Mouse (Mus musculus) adipose tissue, adult 10 weeks (tissue): ENCODE measurements around the gene Apeh. TPM values are rescaled to one million over a fixed set of nuclear protein-coding genes. Genes with fewer than 3 reads are reported as not detected.

Experiments
- polyA plus RNA-seq: library from polyadenylated mRNA; stranded (reverse); fragments of 350-450 nt; fragmentation: Illumina TruSeq; extraction: RNeasy Lipid Tissue Mini Kit (QIAGEN cat#74804); gene quantifications from one replicate; pipeline ENCODE4 v1.2.3, GENCODE M21; 2014; ENCODE audit warnings: low read depth, low replicate concordance

Gene Apeh
- polyA plus RNA-seq, result 51.9 TPM

GRCm38 (mm10) chr9:108094184-108094941 lies at the start of gene Apeh:
TSS of gene Apeh (minus strand) at chr9:108094606.

DNA sequence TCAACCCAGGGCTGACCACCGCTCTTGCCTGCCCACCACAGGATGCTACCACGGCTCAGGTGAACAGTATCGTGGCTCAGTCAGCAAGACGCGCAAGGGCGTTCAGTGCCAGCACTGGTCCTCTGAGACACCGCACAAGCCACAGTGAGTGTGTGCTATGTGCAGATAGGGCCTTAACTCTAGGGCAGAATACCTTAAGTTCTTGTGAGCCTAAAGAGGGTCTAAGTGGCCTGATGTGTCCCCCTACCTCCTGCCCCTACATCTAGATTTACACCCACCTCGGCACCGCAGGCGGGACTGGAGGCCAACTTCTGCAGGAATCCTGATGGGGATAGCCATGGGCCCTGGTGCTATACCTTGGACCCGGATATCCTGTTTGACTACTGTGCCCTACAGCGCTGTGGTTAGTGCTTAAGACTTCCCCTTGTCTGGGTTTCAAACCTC lies 11.4 kb downstream of the Apeh start, which contains the start of gene Rnf123:
Gene Rnf123 (minus strand): TSS at position 359 of the 444 bp plus-strand sequence.

DNA sequence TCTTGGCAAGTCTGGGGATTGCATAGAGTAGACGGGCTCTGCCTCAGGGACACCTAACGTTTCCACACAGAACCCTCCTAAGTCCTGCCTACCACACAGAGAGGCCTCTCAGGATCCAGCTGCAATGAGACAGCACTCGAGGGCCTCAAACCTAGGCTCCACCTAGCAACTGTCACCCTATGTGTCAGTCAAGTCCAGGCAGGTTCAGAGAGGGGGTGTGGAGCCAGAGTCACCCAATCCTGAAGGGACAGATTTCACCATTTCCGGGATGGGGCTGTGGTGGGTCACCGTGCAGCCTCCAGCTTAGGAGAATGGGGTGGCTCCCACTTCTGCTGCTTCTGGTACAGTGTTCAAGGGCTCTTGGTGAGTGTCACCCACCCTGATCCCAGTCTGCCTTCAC lies 14.2 kb downstream of the Apeh start, which contains the start of gene Mst1:
Gene Mst1 (plus strand): TSS at position 269 of the 400 bp plus-strand sequence.

GRCm38 (mm10) chr9:108052885-108053664 lies 41.3 kb downstream of the Apeh start, which contains the start of gene Amigo3:
TSS of gene Amigo3 (plus strand) at chr9:108053159.

DNA sequence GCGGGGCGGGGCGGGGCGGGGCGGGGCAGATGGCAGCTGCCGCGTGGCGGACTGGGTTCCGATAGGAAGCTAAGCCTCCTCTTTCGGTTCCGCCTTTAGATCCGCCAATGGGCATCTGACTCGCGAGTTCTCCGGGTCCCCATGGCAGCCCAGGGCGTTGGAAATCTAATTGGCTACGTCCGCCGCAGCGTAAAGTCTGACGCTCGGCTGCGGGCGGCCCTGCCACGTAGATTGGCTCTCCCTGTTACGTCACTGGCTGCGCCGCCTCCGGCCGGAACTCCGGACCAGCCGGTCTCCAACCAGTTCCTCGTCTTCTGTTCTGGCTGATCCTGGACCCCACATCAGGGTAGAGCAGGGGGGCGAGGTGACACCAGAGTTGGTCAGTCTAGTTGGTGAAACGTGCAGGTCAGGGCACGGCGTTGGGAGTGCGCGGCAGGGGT lies 45.4 kb downstream of the Apeh start, which contains the start of gene Gmppb:
Gene Gmppb (plus strand): TSS at position 227 of the 440 bp plus-strand sequence.

Other genes starting within 250 kb of the Apeh start
- 49.4 TPM for gene Rbm6, start 221.4 kb downstream of the Apeh start, polyA plus RNA-seq
- gene Mon1a, start 206.5 kb downstream of the Apeh start, polyA plus RNA-seq, result 14.8 TPM
- gene Mst1r, start 187.7 kb downstream of the Apeh start, polyA plus RNA-seq, result 10.8 TPM
- 5.8 TPM for gene Actl11, start 166.1 kb downstream of the Apeh start, polyA plus RNA-seq
- 0.51 TPM for gene Camkv, start 158.9 kb downstream of the Apeh start, polyA plus RNA-seq
- gene Traip, start 144.5 kb downstream of the Apeh start, polyA plus RNA-seq, result 1.1 TPM
- gene Uba7, start 119.1 kb downstream of the Apeh start, polyA plus RNA-seq, result 30.8 TPM
- gene Gm20661, start 111.5 kb downstream of the Apeh start, polyA plus RNA-seq, result 1.5 TPM
- gene Inka1, start 108.7 kb downstream of the Apeh start, polyA plus RNA-seq, result 7.1 TPM
- gene Cdhr4, start 102.1 kb downstream of the Apeh start, polyA plus RNA-seq, result 13.2 TPM
- gene Gm20662, start 98.3 kb downstream of the Apeh start, polyA plus RNA-seq, result 1.5 TPM
- 73.8 TPM for gene Ip6k1, start 92.1 kb downstream of the Apeh start, polyA plus RNA-seq
- gene Gmppb, start 45.4 kb downstream of the Apeh start, polyA plus RNA-seq, result 51.6 TPM
- 4.1 TPM for gene Amigo3, start 41.4 kb downstream of the Apeh start, polyA plus RNA-seq
- gene Mst1, start 14.2 kb downstream of the Apeh start, polyA plus RNA-seq, result 0.15 TPM
- gene Rnf123, start 11.3 kb downstream of the Apeh start, polyA plus RNA-seq, result 44.0 TPM
- 1.1 TPM for gene Bsn, start 95.8 kb upstream of the Apeh start, polyA plus RNA-seq
- 101 TPM for gene Dag1, start 169.4 kb upstream of the Apeh start, polyA plus RNA-seq
- gene Nicn1, start 195.8 kb upstream of the Apeh start, polyA plus RNA-seq, result 30.2 TPM
- gene Amt, start 202.2 kb upstream of the Apeh start, polyA plus RNA-seq, result 35.7 TPM
- 287 TPM for gene Rhoa, start 211.5 kb upstream of the Apeh start, polyA plus RNA-seq
- gene Tcta, start 211.6 kb upstream of the Apeh start, polyA plus RNA-seq, result 60.6 TPM
- gene Gpx1, start 244.3 kb upstream of the Apeh start, polyA plus RNA-seq, result 621 TPM